Mouse (Mus musculus) forebrain, postnatal 0 days (tissue): ENCODE results near the gene Faap100. TPM values are rescaled to one million over a fixed set of nuclear protein-coding genes. Genes with fewer than 3 reads are reported as not detected.
"Not testable (repeated sequence)": the region's sequence is repeated elsewhere in the genome, so short reads cannot be mapped to it uniquely, and the experiment has no call there.

ENCODE experiments used
- ATAC-seq: fragments of 200-750 bp; cut with Nextera tagmentation; 2 replicates; pipeline ENCODE4 v1.8.0; 2017; ENCODE audit warnings: mild to moderate bottlenecking, moderate library complexity
- DNase-seq: peaks from one replicate; pipeline ENCODE4 v3.0.0-alpha.2; 2015
- H3K27ac ChIP-seq: fragments of 300-500 bp; sonication (generic); 2 replicates; pipeline ENCODE4 v1.5.1; 2014; ENCODE audit warnings: low read depth, mild to moderate bottlenecking, antibody characterized with exemption, low read length, moderate library complexity, mixed read lengths
- H3K27me3 ChIP-seq: fragments of 300-500 bp; sonication (generic); 2 replicates; pipeline ENCODE4 v1.6.1; 2014; ENCODE audit warnings: mild to moderate bottlenecking, low read length, mixed read lengths; ENCODE audit not compliant: insufficient read depth
- H3K36me3 ChIP-seq: fragments of 300-500 bp; sonication (generic); 2 replicates; pipeline ENCODE4 v1.6.1; 2014; ENCODE audit warnings: mild to moderate bottlenecking, moderate library complexity; ENCODE audit not compliant: insufficient read depth
- H3K4me1 ChIP-seq: fragments of 300-500 bp; sonication (generic); 2 replicates; pipeline ENCODE4 v1.6.1; 2014; ENCODE audit warnings: antibody characterized with exemption; ENCODE audit not compliant: insufficient read depth
- H3K4me2 ChIP-seq: fragments of 300-500 bp; sonication (generic); 2 replicates; pipeline ENCODE4 v1.6.1; 2014; ENCODE audit warnings: low read depth, mild to moderate bottlenecking, moderate library complexity
- H3K4me3 ChIP-seq: fragments of 300-500 bp; sonication (generic); 2 replicates; pipeline ENCODE4 v1.5.1; 2014; ENCODE audit warnings: low read depth, low read length, mixed read lengths
- H3K9ac ChIP-seq: fragments of 300-500 bp; sonication (generic); 2 replicates; pipeline ENCODE4 v1.6.1; 2014; ENCODE audit warnings: mild to moderate bottlenecking
- H3K9me3 ChIP-seq: fragments of 300-500 bp; sonication (generic); 2 replicates; pipeline ENCODE4 v1.6.1; 2016; ENCODE audit warnings: low read length
- CTCF ChIP-seq: sonication (generic); IDR thresholded peaks from 2 replicates; pipeline ENCODE4 v1.5.1; 2016; ENCODE audit warnings: antibody characterized with exemption, control low read depth, low read depth
- WGBS: fragments of 180-500 bp; shearing (Covaris S2); extraction: QIAGEN DNeasy Blood & Tissue Kit; methylation state at CpG from one replicate; pipeline ENCODE4 v1.1.7; 2014; 5-methylcytosine and 5-hydroxymethylcytosine counted together
- polyA plus RNA-seq: library from polyadenylated mRNA; unstranded; fragments of >200 nt; fragmentation: Nextera tagmentation; extraction: Ambion mirVana; gene quantifications from 2 replicates; pipeline ENCODE4 v1.2.1, GENCODE M21; 2015
- total RNA-seq: library from RNA; depleted of rRNA; stranded (reverse); fragments of >200 nt; gene quantifications from 2 replicates; pipeline ENCODE4 v1.2.3, GENCODE M21; 2014

The Faap100 gene
- total and polyA plus RNA-seq, 2 experiments from 2014 or later, result 97.8 to 132 TPM

GRCm38 (mm10) chr11:120349986-120350702 lies 28.4 kb downstream of the Faap100 start:
- ATAC-seq (peak; percentile 62), DNase-seq (peak; percentile 88)
- Histone ChIP-seq H3K27ac (peak overlapping the region; percentile 100), H3K4me1 (peaks cover 5% of the 10 kb centered on the region), H3K9ac (peak overlapping the region; percentile 100), H3K27me3 (no peaks in the 10 kb centered on the region), H3K4me3 (peak overlapping the region; percentile 100), H3K36me3 (peaks cover 12% of the 10 kb centered on the region), H3K4me2 (peak overlapping the region; percentile 98), H3K9me3 (no peaks in the 10 kb centered on the region)
- peak; percentile 33 for TF ChIP-seq CTCF
- WGBS, result 1% methylated on average over 68 of the region's 68 CpGs

DNA sequence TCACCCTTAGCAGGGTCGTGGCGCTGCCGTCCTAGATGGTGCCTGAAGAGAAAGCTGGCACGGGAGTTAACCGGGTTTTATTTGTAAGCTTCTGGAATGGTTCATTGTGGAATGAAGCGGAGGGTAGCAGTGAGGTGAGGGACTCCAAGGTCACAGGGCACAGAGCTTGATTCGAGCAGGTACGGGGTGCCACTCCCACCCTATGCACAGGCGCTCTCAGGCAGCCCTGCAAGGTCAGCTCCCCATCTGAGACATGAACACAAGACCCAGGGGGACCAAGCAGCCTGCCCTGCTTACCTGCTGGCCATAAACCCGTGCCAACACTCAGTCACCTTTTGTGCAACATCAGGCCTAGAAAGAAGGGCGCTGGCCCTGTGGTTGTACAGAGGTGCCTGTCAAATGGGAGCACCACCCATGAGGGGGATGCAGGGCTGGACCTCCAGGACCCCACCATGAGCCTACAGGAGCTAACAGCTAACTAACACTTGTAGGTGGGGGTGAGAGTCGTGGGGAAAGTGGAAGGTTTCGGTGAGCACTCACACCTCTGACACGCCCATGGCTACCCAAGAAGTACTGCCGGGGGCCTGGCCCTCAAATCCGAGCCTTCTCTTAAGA lies 29.1 kb downstream of the Faap100 start:
- no peaks in the 10 kb centered on the region for H3K27me3 ChIP-seq
- H3K36me3 ChIP-seq, result peaks cover 15% of the 10 kb centered on the region
- H3K4me1 ChIP-seq, result peaks cover 5% of the 10 kb centered on the region
- peak overlapping the region; percentile 100 for H3K9ac ChIP-seq
- ATAC-seq, result peak; percentile 8
- WGBS, result 4% methylated on average over 16 of the region's 16 CpGs
- peak overlapping the region; percentile 100 for H3K27ac ChIP-seq
- peak; percentile 79 for DNase-seq
- peak overlapping the region; percentile 98 for H3K4me2 ChIP-seq
- no peak for TF ChIP-seq CTCF
- no peaks in the 10 kb centered on the region for H3K9me3 ChIP-seq
- H3K4me3 ChIP-seq, result peak overlapping the region; percentile 100

GRCm38 (mm10) chr11:120348684-120349370 lies 29.7 kb downstream of the Faap100 start:
- Histone ChIP-seq H3K9me3 (no peaks in the 10 kb centered on the region), H3K4me1 (peaks cover 5% of the 10 kb centered on the region), H3K9ac (peak overlapping the region; percentile 100), H3K4me2 (peak overlapping the region; percentile 98), H3K4me3 (peak overlapping the region; percentile 100), H3K27me3 (no peaks in the 10 kb centered on the region), H3K27ac (peak overlapping the region; percentile 100), H3K36me3 (peaks cover 15% of the 10 kb centered on the region)
- DNase-seq, result peak; percentile 69
- no peak for TF ChIP-seq CTCF
- ATAC-seq, result peak; percentile 23
- 3% methylated on average over 40 of the region's 53 CpGs for WGBS

DNA sequence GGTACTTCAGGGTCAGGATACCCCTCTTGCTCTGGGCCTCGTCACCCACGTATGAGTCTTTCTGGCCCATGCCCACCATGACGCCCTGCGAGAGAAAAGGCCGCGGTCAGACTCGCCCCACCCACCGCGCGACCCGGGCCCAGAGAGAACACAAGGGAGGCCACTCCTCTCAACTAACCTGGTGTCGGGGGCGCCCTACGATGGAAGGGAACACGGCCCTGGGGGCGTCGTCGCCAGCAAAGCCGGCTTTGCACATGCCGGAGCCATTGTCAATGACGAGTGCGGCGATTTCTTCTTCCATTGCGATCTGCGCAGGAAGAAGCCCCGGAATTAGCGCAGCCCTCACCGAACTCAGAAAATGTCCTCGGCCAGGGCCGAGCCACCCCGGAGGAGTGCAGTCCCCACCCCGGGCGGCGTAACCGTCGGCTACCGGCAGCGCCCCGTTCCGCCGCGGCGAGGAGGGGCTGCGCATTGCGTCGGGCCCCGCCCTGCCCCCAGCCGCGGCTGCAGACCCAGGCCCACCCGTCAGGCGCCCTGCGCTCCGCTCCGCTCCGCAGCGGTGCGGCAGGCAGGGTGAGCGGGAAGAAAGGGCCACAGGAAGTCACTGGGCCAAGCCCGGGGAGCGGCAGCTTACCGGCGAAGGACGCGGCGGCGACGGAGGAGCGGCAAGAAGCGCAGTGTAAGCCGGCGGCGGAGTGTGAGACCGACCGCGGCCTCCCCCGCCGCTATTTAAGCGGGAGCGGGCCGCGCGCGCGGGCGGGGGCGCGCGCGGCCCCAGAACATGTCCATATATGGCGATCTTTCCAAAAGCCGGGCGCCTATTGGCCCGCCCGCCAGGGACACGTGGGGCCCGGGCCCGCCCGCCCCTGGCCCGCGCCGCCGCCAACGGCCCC lies 30.5 kb downstream of the Faap100 start, which contains the start of gene Actg1:
Actg1 (minus strand) TSS at position 752 of the 893 bp plus-strand sequence.
- ATAC-seq, result peak; percentile 85
- peak within 1 kb of the TSS; percentile 100 for H3K4me3 ChIP-seq
- no peak for TF ChIP-seq CTCF
- WGBS, result 6% methylated on average over 98 of the region's 103 CpGs
- peak within 1 kb of the TSS; percentile 100 for H3K9ac ChIP-seq
- H3K4me1 ChIP-seq, result peaks cover 5% of the 10 kb centered on the region
- peak within 1 kb of the TSS; percentile 98 for H3K4me2 ChIP-seq
- peak within 1 kb of the TSS; percentile 100 for H3K27ac ChIP-seq
- DNase-seq, result peak; percentile 97
- H3K9me3 ChIP-seq, result no peaks in the 10 kb centered on the region
- H3K27me3 ChIP-seq, result no peaks in the 10 kb centered on the region
- H3K36me3 ChIP-seq, result peaks cover 15% of the 10 kb centered on the region

GRCm38 (mm10) chr11:120347301-120347700 lies 31.3 kb downstream of the Faap100 start:
- Histone ChIP-seq H3K4me3 (peak overlapping the region; percentile 100), H3K4me2 (peak overlapping the region; percentile 98), H3K9ac (peak overlapping the region; percentile 100), H3K36me3 (peaks cover 15% of the 10 kb centered on the region), H3K27ac (peak overlapping the region; percentile 100; the same call in 1 of the 2 replicates), H3K27me3 (no peaks in the 10 kb centered on the region), H3K9me3 (no peaks in the 10 kb centered on the region), H3K4me1 (peaks cover 5% of the 10 kb centered on the region)
- TF ChIP-seq CTCF, result no peak
- DNase-seq, result peak; percentile 33
- no peak for ATAC-seq
- 2% methylated on average over 10 of the region's 10 CpGs for WGBS

GRCm38 (mm10) chr11:120346383-120347034 lies 32.1 kb downstream of the Faap100 start:
- peak; percentile 16 for DNase-seq
- H3K9me3 ChIP-seq, H3K27ac ChIP-seq, ATAC-seq, H3K4me1 ChIP-seq, H3K27me3 ChIP-seq: not testable (repeated sequence)
- Histone ChIP-seq H3K4me3 (peak overlapping the region; percentile 41), H3K9ac (peak overlapping the region; percentile 46), H3K4me2 (peak overlapping the region; percentile 63), H3K36me3 (peaks cover 15% of the 10 kb centered on the region)
- WGBS, result 59% methylated on average over 8 of the region's 13 CpGs
